Mouse (Mus musculus) cerebellum, postnatal 14 days (tissue): ENCODE measurements around the gene Cd7.
A peak's percentile ranks its signal among the peaks of the same experiment; 100 is the strongest.
"Not testable (repeated sequence)": the region's sequence is repeated elsewhere in the genome, so short reads cannot be mapped to it uniquely, and the experiment has no call there.

ENCODE experiments used
- DNase-seq, 2 experiments: peaks; one replicate each; pipeline ENCODE4 v3.0.0; 2021; ENCODE audit warnings: mixed read lengths in 2 of 2

Cd7 gene

GRCm38 (mm10) chr11:121045286-121045685, 6.1 kb upstream of the Cd7 start:
- no peak for DNase-seq

DNA sequence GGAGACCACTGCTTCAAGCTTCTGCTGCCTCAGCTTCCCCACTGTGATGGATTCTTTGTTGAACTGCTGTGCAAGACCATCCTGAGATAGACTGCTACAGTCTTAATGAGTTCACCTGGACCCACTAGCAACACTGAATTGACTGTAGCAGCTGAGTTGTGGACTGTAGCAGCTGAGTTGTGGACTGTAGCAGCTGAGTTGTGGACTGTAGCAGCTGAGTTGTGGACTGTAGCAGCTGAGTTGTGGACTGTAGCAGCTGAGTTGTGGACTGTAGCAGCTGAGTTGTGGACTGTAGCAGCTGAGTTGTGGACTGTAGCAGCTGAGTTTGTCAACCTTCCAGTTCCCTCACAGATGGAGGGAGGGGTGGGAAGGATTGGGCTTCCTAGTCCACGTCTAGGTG, 3.8 kb upstream of the Cd7 start:
- not testable (repeated sequence) for DNase-seq

GRCm38 (mm10) chr11:121042480-121042879, 3.3 kb upstream of the Cd7 start:
- DNase-seq, result no peak

GRCm38 (mm10) chr11:121041636-121042035, 2.4 kb upstream of the Cd7 start:
- DNase-seq, result no peak

GRCm38 (mm10) chr11:121041212-121041611, 2.0 kb upstream of the Cd7 start:
- peak; percentile 79 to 88 for DNase-seq

DNA sequence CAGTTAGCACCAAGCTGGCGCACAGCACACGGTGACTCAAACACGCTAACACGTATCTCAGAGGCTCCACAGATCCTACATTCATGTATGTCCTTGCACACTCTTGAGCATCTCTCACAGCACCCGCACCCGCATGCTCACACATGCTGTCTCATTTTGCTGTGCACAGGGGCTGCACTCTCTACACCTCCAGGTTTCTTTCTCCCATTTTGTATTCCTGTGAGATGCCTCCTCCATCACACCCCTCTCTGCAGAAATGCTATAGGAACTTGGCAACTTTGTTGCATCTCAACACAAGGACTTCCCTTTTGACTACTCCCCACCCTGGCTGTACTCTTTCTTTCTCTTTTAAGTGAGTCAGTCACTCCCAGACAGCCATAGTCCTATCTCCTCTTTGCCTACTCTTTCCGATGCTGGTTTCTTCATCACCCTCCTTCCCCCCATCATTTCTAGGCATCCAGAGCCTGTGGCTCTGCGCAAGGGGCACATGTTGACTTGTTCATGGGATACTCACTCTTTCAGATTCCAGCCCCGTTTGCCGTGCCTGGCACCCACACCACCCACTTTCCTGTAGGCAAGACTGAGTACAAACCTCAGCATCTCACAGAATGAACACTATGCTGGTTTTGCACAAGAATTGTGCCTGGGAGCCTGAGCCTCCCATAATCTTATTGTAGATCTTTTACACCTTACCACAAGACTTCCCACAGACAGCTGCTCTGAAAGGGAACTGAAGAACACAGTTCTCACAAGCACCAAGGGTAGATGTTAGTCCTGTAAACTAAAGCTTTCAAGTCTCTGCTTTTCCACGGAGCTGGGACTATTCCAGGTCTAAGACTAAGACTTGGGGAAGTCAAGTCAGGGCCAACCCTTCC, 615 bp downstream of the Cd7 start:
- no peak for DNase-seq

DNA sequence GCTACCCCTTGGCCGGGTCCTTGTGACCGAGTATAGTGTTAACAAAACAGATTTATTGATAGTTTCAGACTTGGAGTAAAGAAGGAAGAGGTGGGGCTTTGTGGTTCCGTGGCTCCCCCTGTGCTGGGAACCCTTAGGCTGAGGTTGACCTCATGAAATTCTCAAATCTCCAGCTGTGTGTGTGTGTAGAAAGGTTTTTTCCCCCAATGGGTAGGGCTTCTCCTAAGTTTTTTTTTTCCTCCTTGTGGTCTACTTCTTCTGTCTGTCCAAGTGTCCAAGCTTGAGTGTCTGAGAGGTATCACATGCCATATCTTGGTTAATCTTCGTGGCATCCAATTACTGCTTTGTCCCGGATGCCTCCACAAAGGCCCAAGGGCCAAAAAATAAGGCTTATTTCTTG, 6.1 kb downstream of the Cd7 start:
- DNase-seq, result no peak

GRCm38 (mm10) chr11:121027259-121027658, 12.0 kb downstream of the Cd7 start:
- no peak for DNase-seq

DNA sequence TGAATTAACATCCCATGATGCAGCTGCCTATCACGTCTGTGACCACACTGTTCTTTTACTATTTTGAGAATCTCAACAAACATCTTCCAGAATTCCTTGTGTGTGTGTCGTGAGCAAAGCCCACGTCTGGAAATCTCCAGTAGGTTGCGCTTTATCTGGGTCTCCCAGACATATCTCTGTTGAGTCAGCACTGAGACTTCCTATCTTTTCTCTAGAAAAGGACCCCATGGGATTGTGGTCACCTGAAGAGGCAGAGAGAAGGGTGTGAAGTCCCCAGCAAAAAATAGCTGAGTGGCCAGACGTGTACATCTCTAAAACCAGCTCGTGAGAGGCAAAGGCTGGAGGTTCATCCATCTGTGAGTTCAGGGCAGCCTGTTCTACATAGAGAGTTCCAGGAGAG, 15.1 kb downstream of the Cd7 start:
- DNase-seq, result no peak

GRCm38 (mm10) chr11:121019501-121019900, 19.7 kb downstream of the Cd7 start:
- no peak for DNase-seq

DNA sequence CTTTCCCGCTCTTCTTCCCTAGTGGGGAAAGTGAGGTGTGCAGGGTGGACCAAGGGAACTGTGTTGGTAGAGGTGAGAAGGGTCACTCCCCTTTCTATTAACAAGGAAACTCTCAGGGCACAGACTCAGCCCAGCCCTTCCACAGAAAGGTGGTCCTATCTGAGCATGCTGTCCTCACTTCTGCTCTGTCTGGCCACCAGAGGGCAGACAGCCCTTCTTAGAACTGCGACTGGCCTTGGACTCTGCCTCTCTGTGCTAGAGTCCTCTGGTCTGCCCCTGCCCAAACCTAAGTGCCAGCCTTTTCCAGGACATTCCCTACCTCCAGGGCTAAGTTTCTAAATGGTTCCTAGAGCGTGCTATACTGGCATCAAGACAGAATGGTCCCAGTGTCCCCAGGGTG, 21.5 kb downstream of the Cd7 start:
- DNase-seq, result peak; percentile 76 to 85

DNA sequence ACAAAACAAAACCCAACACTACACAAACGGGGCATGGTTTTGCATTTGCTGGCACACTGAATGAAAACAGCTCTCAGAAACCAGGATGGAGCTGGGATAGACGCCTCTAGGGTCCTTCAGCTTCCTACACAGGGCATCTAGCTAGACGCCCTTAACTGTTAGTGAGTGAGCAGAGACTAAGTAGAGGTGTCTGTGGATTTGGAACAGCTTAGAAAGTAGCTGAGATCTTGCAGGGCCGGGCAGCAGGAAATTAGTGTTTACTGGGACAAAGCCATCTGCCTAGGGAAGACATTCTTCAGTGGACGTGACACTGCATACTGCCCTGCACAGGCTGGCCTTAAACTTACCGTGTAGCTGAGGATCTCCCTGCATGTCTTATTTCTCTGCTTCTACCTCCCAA, 23.7 kb downstream of the Cd7 start:
- DNase-seq, result peak in 1 of 2 experiments; percentile 15

DNA sequence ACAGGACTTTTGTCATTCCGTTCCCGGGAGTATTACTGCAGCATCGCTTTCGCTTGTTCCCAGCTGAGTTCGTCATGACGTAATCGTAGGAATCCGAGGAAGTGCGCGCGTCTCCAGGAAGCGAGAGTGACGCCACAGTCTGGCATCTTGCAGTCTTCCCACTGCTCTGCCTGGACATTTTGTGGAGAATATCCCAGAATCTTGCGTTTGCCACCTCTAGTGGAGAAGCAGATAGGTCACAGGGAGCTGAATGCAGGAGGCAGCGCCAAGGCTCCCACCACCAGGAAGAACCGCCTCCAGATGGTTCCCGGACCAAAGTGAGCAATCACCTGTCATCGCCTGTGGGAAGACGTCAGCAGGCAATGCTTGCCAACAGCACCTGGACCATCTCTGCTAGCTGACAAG, 24.3 kb downstream of the Cd7 start:
- peak; percentile 78 for DNase-seq

DNA sequence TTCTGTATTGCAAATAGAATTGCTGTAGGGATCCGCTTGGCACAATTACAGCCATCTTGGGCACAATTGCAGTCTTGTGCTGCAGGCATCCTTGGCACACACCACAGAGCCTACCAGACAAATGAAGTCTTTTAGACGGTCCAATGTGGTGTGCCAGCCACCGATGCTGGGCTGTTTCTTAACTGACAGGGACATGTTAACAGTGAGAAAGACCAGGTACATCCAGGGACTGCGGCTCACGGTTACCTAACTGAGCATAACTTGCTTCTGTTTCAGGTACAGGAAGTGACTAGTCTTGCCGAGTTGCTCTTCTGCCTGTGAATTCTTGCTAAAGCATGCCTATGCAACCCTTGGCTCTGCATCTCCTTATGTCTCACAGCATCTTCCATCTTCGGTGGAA, 25.6 kb downstream of the Cd7 start:
- peak; percentile 18 to 20 for DNase-seq

GRCm38 (mm10) chr11:121010044-121010755, 29.0 kb downstream of the Cd7 start:
- no peak for DNase-seq

GRCm38 (mm10) chr11:121006184-121006583, 33.0 kb downstream of the Cd7 start:
- no peak for DNase-seq

GRCm38 (mm10) chr11:121004281-121004680, 34.9 kb downstream of the Cd7 start:
- DNase-seq, result no peak

GRCm38 (mm10) chr11:121001966-121002365, 37.3 kb downstream of the Cd7 start:
- DNase-seq, result peak; percentile 40 to 53

DNA sequence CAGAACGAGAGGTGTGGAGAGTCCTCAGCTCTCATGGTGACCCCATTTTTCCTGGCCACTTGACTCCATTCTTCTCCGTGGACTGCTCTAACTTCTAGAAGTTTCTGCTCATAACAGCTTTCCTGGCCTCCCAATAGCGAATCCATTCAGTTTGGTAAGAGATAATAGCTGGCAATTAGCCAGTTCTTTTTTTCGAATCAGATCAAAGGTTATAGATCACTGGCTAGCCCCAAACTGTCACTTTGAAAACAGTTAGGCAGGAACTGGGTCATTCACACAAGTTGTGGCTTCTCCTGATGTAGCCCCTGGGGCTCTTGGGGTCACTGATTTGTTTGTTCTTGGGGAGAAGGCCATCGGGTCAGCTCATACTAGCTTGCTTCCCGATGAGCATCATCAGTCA, 44.5 kb downstream of the Cd7 start:
- no peak for DNase-seq

DNA sequence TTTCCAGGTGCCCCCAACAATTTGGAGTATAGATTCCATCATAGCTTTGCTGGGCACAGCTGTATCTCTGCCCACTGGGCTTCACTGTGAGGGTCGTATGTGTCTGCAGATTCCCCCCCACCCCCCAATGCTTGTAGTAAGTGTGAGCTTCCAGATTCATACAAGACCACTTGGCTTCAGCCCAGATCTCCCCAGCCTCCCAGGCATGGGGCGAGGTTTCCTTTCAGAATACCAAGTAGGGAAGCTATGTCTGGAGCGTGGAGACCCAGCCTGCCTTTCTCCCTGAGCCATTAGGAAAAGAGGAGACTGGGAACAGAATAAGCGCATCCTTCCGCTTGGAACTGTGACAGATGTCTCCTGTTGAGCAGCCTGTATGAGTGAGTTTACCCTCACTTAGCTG, 45.6 kb downstream of the Cd7 start:
- DNase-seq, result peak in 1 of 2 experiments; percentile 29

- DNase-seq, result no peak
These were observed 46.1 kb downstream of the Cd7 start for GRCm38 (mm10) chr11:120993080-120993479.

DNA sequence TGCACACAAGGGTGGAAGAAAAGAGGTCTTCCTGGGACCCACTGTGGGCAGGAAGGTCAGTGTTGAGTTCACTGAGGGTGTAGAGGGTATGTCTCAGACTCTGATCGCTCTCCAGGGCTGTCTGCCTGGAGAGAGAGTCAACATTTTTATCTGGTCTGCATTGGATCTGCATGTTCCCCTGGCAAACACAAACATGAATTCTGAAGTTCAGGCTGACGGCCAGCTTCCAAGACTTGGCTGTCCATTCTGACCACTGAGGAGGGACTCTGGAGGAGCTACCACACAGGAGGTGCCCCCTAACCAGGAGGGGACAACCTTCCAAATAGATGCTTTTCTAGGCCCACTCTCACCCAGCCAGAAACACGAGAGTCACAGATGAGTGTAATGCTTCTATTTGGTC, 47.4 kb downstream of the Cd7 start:
- peak; percentile 30 to 38 for DNase-seq

GRCm38 (mm10) chr11:120990951-120991526, 48.2 kb downstream of the Cd7 start, which contains the start of gene Csnk1d:
TSS of gene Csnk1d (minus strand) at chr11:120991330.
- DNase-seq, result peak; percentile 100
